Mouse (Mus musculus) olfactory bulb, adult 2 months (tissue): ENCODE measurements at regions not wholly inside any gene's neighbourhood (a gene's known extent, or its start where the extent isn't known, plus 50 kb on each side); places are given as distances from the start of the nearest gene placed in this dataset.

Experiments used
- H3K27ac ChIP-seq: fragments of 200-500 bp; 2 replicates; pipeline ENCODE4 v1.5.1; 2012; ENCODE audit warnings: low read depth, low read length; ENCODE audit not compliant: insufficient read depth
- H3K4me1 ChIP-seq: fragments of 200-500 bp; 2 replicates; pipeline ENCODE4 v1.6.1; 2012; ENCODE audit warnings: low read length; ENCODE audit not compliant: control insufficient read depth, insufficient read depth
- H3K4me3 ChIP-seq: fragments of 200-500 bp; 2 replicates; pipeline ENCODE4 v1.5.1; 2012; ENCODE audit warnings: mild to moderate bottlenecking, low read depth, low read length, moderate library complexity; ENCODE audit not compliant: insufficient read depth
- CTCF ChIP-seq: fragments of 200-500 bp; IDR thresholded peaks from 2 replicates; pipeline ENCODE4 v1.5.1; 2012; ENCODE audit warnings: low read depth, mild to moderate bottlenecking, low read length, moderate library complexity; ENCODE audit not compliant: insufficient read depth
- POLR2A ChIP-seq: fragments of 200-500 bp; IDR thresholded peaks from 2 replicates; pipeline ENCODE4 v1.6.1; 2012; ENCODE audit warnings: mild to moderate bottlenecking, low read depth, low read length, moderate library complexity; ENCODE audit not compliant: insufficient read depth
- WGBS: fragments of 180-500 bp; shearing (Covaris S2); methylation state at CpG from one replicate; pipeline ENCODE4 v1.1.7; 2018; 5-methylcytosine and 5-hydroxymethylcytosine counted together

DNA sequence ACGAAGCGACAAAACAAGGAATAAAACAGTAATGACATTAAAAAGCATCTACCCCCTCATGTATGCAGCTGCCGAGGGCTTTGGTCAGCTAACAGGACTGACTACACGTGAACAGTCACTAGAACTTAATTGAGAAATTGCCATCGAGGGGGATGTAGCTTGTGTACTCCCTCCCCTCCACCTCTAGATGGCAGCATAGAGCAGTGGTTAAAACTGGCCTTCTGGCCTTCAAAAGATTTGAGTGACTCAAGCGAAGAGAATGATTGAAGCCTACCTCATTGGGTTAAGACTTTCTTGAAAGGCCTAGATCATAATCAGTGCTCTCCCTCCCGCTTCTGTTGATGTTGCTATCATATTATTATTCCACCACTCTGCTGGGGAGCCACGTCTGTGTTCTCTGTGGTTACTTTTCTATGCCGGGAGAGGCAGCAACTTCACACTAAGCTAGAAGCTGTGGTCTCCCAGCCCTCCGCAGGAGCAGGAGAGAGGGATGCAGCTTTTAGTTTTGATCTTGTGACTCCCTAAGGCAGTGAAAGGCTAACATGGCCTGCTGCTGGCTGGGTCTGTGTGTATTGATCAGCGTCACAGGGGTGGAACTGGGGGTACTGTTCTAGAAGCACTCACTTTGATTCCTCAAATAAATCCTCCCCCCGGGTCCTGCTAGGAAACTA is 132.7 kb upstream of the Hs3st2 start:
- TF ChIP-seq POLR2A (no peak), CTCF (no peak)
- Histone ChIP-seq H3K4me1 (no peaks in the 10 kb centered on the region), H3K4me3 (no peak overlapping the region), H3K27ac (no peak overlapping the region)
- WGBS: 50% methylated on average over 12 of the region's 12 CpGs

DNA sequence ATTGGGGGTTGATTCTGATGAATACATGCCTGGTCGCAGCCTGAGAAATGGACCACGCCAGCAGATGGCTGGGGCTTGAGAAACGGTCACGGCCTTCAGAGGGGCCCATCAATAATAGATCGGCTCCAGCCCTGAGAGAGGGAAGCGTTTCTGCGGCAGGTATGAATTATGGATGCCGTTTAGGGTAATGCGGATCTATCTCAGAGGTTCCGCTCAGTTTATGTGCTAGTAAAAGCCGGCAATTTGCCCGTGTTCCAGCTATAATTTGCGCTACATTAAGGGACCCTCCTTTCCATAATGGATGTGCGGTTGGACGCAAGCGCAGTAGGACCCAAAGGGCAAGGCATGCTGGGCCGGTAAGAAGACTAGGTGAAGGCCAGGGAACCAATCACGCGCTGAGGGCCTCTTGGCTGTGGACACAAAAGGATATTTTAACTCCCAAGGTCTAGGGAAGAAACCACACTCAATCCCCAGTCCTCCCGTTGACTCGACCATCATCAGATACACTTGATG is 132.1 kb upstream of the Hs3st2 start:
- TF ChIP-seq POLR2A: no peak
- TF ChIP-seq CTCF: no peak
- WGBS: 95% methylated on average over 21 of the region's 21 CpGs
- H3K4me3 ChIP-seq: no peak overlapping the region
- no peak overlapping the region for H3K27ac ChIP-seq
- H3K4me1 ChIP-seq: no peaks in the 10 kb centered on the region

DNA sequence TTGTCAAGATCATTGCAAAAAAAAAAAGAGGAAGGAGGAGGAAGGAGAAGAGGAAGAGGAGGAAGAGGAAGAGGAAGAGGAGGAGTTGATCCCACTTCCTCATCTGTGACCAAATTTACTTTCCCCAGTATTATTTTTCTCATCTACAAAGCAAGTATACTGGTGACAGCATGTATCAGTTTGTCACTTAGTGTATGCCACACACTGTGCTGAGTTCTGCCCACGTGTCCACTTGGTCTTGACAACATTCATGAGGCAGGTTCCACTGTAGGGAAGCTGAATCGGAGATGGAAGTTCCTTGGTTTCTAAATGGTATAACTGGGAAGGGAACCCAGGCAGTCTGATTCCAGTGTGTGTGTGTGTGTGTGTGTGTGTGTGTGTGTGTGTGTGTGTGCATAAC is 122.3 kb upstream of the Hs3st2 start:
- TF ChIP-seq POLR2A (no peak), CTCF (no peak)
- no peak overlapping the region for H3K4me3 ChIP-seq
- no peaks in the 10 kb centered on the region for H3K4me1 ChIP-seq
- no peak overlapping the region for H3K27ac ChIP-seq
- WGBS: 81% methylated on average over 2 of the region's 2 CpGs

DNA sequence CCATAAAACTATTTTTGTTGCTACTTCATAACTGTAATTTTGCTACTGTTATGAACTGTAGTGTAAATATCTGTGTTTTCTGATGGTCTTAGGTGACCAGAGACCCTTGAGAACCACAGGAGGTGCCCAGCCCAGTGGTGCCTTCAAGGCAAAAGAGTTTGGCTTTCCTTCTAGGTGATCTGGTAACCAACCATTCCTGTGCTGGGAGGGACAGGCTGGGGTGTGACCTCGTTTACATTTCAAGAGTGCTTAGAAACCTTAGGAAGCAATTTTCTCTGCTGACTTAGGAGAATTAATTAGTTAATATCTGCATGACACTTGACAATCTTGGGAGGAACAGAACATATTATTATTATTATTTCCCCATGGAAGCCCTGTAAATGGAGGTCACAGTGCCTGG is 111.1 kb upstream of the Hs3st2 start:
- no peak overlapping the region; the same call in 1 of the 2 replicates for H3K27ac ChIP-seq
- no peaks in the 10 kb centered on the region for H3K4me1 ChIP-seq
- no peak for TF ChIP-seq CTCF
- no peak for TF ChIP-seq POLR2A
- no peak overlapping the region for H3K4me3 ChIP-seq
- 69% methylated on average over 1 of the region's 1 CpGs for WGBS

DNA sequence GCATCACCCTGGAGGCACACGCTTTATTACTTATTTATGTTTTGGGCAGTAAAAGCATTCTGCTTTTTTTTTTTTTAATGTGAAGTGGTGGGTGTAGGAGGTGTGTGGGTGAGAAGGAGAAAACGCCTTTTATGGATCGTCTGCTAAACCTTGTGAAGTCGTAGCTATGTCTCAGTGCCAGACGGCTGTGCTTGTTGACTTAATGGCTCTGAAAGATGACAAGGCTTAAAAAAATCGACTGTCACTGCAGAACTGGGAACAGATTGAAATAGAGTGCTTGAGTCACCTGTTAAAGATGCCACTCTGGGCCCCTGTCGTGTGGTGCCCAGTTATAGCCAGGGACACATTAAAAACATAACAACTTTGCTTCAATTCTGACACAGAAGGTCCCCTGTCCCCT is 109.5 kb upstream of the Hs3st2 start:
- Histone ChIP-seq H3K27ac (no peak overlapping the region), H3K4me3 (no peak overlapping the region)
- 58% methylated on average over 7 of the region's 7 CpGs for WGBS

DNA sequence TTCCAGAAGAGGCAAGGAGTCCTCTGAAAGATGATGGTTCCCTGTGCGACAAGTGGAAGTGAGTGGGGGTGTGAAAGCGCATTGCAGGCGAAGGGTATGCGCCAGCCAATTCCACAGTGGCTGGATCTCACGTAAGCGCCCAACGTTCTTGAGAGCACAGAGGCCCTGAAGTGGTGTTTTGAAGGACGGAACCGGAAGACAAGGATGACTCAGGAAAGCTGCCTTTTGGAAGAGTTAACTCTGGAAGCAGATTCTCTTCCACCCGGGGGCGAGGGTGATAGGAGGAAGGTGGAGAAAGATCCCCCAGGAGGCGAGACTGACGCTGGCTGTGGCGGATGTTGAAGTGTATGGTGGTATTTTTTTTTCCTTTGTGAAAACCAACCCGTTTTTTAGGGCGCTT is 101.9 kb upstream of the Hs3st2 start:
- 84% methylated on average over 16 of the region's 16 CpGs for WGBS
- Histone ChIP-seq H3K4me1 (no peaks in the 10 kb centered on the region), H3K27ac (no peak overlapping the region), H3K4me3 (no peak overlapping the region)
- TF ChIP-seq POLR2A (no peak), CTCF (no peak)

More for the DNA sequence above, 109.5 kb upstream of the Hs3st2 start:
- TF ChIP-seq POLR2A (no peak), CTCF (no peak)
- no peaks in the 10 kb centered on the region for H3K4me1 ChIP-seq

DNA sequence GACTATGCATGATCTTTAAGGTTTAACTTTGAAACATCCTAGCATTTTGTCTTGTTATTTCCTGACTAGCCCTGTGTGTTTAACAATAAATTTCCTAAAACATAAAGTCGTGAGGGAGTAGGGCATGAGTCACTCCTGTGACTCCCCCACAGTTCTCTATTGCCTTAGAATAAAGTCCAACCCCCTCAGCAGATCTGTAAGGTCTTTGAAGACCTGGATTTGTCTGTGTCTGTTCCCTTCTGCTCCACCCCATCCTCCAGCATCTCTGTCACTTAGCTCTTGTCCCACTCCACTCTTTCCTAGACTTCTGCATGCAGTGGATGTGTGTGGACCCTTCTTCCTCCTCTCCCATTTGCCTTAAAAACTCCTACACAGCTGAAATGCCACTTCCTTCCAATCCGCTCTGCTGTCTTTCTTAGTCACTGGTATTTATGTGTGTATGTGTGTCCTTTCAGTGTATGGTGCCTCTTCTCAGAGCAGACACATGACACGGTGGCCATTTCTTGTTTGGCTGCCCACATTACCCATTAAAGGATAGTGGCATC is 95.4 kb upstream of the Hs3st2 start:
- 38% methylated on average over 3 of the region's 3 CpGs for WGBS
- Histone ChIP-seq H3K4me1 (no peaks in the 10 kb centered on the region), H3K4me3 (no peak overlapping the region), H3K27ac (peak overlapping the region; percentile 47)
- TF ChIP-seq POLR2A: no peak
- TF ChIP-seq CTCF: no peak

DNA sequence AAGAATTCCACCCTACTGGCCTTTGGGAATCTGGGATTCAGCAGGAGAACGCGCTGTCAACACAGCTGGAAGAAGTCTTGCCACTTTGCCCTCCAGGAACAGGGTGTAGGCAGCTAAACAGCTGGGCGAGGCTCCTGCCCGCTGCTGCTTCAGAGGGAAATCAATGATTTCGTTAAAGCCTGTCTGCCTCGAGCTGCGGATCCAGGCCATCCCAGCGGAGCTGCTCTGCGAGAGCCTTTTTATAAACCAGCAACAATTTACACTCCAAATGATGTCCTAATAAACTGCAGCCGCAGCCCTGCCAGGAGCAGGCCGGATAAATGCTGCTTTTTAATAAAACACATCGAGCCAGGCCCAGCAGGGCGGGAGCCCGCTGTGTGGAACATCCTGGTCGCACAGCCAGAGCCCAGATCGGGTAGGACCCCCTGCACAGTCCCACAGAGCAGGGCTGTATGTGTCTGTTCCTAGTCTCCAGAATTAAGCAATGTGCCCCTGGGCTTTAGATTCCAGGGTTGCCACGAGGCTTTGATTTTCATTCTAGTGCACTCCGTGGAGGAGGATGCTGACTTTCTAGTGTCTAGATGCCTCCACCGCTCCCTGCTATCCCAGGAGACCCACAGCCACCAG is 78.6 kb upstream of the Hs3st2 start:
- 13% methylated on average over 19 of the region's 19 CpGs for WGBS
- TF ChIP-seq CTCF (no peak), POLR2A (no peak)
- no peak overlapping the region for H3K27ac ChIP-seq
- peaks cover 6% of the 10 kb centered on the region for H3K4me1 ChIP-seq
- no peak overlapping the region for H3K4me3 ChIP-seq

DNA sequence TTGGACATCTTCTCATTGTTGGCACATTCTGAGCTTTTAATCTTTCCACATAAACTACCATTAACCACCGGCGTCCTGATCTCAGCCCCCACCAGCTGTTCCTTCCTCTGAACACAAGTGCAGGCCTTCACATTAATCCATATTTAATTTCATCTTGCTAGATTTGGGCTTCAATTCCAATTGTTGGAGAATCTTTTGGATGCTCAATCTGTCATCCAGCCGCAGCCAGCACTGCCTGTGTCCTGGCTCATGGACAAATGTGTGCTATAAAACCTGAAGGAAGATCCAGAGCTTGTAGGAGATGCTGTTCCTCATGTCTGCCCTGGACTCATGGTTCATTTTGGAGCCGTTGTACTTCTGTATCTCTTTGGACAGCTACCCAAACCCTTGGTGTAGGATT is 77.1 kb upstream of the Hs3st2 start:
- 83% methylated on average over 4 of the region's 4 CpGs for WGBS
- TF ChIP-seq POLR2A (no peak), CTCF (no peak)
- Histone ChIP-seq H3K27ac (no peak overlapping the region), H3K4me3 (no peak overlapping the region), H3K4me1 (peaks cover 6% of the 10 kb centered on the region)
